Mouse (Mus musculus): ENCODE data around the gene Spata5.
"Not testable (repeated sequence)": the region's sequence is repeated elsewhere in the genome, so short reads cannot be mapped to it uniquely, and the experiment has no call there.

Spata5 gene

DNA sequence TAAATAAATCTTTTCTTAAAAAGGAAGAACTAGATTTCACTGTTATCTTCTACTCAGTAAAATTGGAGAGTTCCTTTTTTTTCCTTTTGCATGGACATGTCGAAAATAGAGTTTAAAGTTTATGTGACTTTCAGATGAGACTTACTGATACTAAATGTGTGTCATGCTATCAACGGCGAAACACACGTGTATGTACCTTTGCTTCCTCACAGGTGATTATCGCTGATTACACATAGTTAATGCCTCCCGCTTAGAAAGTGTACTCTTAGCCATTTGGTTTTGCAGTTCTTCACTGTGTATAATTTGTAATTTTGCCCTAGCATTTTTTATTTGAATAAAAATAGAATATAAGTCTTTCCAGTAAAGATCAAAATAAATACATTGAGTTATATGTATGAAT, 146.4 kb downstream of the Spata5 start:
- intact Hi-C loops (cut with DNase I): no loop called here

DNA sequence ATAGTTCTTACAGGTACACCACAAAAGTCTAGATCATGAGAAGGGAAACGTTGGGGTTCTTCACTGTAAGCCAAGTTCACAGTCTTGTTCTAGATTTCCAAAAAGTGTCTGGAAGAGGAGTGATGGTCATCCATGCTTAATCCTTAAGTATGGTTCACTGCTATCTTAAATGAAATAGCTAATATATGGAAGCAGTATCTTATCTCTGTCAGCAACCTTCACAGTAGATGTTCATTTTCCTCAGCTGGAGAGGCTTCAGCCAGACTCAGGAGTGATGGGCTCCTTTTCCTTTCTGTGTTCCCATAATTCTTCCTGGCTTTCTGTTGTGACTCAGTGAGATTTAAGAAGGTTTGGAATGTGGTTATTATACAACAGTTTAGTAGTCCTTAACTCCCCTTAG, 147.8 kb downstream of the Spata5 start:
- intact Hi-C loops (cut with DNase I): no loop called here

DNA sequence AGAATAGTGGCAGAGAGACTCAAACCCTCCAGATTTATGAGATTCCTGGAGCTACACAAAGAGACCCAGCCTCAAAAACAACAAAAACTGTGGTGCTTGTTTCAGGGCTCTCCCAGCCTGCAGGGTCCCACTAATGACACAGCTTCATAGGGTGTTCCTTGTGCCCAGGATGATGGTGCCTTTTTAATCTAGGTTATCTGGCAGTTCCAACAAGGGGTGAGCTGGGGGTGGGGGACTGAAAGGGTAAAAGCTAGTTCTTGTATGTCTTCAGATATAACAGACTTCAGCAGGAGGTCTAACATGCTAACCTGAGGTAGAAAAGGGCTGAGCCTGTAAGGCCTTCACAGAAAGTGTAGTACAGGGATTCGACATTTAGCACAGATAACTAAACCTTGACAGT, 149.1 kb downstream of the Spata5 start:
- intact Hi-C loops (cut with DNase I): no loop called here

DNA sequence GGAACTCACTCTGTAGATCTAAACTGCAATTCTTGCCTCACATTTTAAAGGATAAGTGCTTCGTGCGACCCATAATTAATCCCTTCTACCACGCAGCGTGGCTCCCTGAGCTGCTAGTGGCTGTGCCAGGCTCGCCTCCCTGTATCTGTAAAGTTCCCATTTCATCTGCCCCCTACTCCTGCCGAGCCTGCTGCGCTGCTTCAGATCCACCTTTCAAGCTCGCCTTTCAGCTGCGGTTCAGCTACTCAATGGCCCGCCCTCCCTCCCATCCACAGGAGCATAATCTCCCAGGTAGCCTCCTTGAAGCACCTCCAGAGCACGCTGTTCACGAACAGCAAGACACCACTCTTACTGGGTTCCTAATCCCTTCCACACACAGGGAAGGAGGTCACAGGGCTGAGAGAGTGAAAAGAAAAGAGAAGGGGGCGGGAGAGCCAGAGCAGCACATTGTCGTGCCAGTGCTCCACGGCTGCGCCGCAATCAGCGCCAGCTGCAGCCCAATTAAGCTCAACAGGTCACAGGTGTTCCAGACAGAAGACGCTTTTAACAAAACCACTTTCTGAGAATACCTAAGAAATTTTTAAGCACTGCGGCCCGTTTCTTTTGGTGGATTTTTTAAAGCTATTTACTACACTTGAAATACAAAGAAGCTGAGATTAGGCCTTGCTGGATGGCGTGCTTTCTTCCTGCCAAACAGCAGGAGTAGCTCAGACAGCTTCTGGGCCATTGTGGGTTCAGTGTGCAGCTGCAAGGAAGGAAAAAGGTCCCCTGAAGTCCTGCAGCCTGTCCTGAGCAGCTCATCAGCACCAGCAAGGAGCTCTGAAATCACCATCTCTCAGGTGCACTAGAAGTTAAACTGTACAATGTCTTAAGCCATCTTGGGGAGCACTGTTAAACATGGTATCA, 150.2 kb downstream of the Spata5 start:
- intact Hi-C loops (cut with DNase I): no loop called here

GRCm38 (mm10) chr3:37571633-37572032, 151.9 kb downstream of the Spata5 start:
- intact Hi-C loops (cut with DNase I): no loop called here

GRCm38 (mm10) chr3:37572066-37572465, 152.4 kb downstream of the Spata5 start:
- intact Hi-C loops (cut with DNase I): no loop called here

- intact Hi-C loops (cut with DNase I): no loop called here
Observed at GRCm38 (mm10) chr3:37576840-37577239, 157.1 kb downstream of the Spata5 start.

- intact Hi-C loops (cut with DNase I): no loop called here
Observed at GRCm38 (mm10) chr3:37577706-37578105, 158.0 kb downstream of the Spata5 start.

- intact Hi-C loops (cut with DNase I): no loop called here
Observed at GRCm38 (mm10) chr3:37584576-37584975, 164.9 kb downstream of the Spata5 start.

DNA sequence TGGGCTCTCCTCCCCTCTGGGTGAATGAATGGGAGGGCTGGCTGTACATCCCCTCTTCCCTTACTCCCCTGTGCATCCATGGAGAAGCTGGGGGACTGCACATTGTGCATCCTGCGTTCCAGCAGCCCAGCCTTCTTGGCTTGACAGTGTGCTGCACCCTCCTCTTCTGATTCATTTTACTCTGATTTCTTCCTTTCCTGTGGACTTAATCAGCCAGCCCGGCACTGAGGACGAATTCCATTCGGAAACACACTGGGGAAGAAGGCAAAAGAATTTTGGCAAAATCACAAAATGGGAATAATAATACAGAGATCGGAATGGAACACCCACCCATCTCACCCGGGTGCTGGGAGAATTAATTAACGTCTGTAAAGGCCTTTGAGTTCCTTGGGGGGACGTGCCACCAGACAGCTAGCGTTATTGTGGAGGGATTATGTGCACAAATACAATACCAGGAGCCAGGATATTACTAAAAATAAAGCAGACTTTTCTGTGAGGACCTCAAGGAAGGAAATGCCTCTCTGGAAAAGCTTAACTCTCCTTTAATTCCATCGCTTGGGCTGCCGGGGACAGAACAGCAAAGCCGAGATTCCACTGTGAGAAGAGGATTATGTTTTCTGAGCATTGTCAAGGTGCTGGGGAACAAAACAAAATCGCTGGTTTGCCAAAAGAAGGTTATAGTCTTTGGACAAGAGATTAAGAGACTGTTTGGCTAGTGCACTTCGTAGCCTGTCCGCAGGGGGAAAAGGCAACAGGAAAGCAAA, 166.5 kb downstream of the Spata5 start:
- intact Hi-C loops (cut with DNase I): no loop called here

GRCm38 (mm10) chr3:37586731-37587578, 167.3 kb downstream of the Spata5 start:
- intact Hi-C loops (cut with DNase I): no loop called here

GRCm38 (mm10) chr3:37595721-37596120, 176.0 kb downstream of the Spata5 start:
- intact Hi-C loops (cut with DNase I): no loop called here

DNA sequence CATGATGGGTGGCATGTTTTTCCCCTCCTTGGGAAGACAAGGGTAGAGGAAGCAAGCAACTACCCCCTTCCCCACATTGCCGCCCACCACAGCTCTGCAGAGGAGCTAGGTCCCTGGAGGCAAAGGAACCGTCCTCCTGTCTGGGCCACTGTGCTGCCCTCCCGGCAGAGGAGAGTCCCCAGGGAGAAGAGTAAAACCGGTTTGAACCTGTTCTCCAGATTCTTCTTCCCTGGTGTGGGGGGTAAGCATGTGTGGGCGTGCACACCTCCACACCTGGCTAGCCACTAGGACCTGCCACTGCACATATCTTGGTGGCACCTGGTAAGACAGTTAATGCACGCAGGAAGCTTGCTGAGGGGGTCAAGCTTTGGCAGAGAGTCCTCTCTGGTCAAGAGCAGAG, 176.8 kb downstream of the Spata5 start:
- intact Hi-C loops (cut with DNase I): no loop called here

- intact Hi-C loops (cut with DNase I): no loop called here
Observed at GRCm38 (mm10) chr3:37597200-37597599, 177.5 kb downstream of the Spata5 start.

DNA sequence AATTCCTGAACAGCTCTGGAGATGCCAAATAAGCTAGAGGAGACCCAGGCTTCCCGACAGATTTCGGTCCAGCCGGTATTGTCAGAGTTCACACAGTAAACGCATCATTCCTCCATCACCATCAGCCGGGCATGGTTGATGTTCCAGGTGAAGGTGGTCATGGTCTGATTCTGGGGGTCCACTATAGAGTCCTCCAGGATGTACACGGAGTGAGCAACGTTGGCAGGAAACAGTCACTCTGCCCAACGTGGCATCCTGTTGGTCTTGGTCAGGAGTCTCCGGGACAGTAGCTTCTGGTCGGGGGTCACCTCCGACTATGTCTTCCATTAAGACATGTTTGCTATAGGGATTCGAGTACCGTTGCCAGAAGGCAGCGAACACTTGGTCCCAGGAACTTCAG, 179.9 kb downstream of the Spata5 start:
- intact Hi-C loops (cut with DNase I): not testable (repeated sequence)

DNA sequence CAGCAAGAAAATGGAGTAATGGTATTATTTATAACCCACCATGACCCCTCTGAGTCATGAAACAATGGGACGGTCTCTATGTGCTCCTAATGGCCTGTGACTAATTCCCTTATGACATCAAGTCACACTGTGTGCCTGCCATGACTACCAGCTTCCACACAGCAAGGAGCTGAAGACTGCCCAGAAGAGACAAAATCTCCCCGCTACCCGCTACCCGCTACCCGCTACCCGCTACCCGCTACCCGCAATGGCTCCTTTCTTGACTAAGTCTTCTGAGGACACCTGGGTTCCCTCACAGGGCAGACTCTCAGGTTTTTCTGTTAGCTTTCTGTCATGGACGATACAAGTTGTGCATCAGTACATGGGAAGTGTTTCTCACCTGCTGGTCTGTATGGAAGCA, 182.7 kb downstream of the Spata5 start:
- intact Hi-C loops (cut with DNase I): no loop called here

DNA sequence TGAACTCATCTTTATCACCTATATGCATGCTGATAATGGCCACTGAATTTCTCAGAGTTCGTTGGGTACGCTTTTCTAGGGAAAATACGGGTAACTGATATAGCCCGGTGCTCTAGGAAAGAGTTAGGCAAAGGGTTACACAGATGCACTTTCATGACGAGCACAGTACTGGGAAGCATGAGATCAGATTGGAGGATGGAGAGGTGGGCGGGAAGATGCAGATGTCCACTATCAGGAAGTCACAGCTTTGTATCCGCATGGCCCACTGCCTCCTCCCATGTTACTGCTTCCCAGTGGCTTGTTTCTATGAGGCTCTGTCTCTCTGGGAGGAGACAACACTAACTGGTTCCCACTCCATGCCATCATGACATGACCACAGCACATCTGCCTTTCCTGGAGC, 183.2 kb downstream of the Spata5 start:
- intact Hi-C loops (cut with DNase I): no loop called here

GRCm38 (mm10) chr3:37603541-37603940, 183.8 kb downstream of the Spata5 start:
- intact Hi-C loops (cut with DNase I): no loop called here

GRCm38 (mm10) chr3:37604976-37605875, 185.5 kb downstream of the Spata5 start:
- intact Hi-C loops (cut with DNase I): no loop called here

DNA sequence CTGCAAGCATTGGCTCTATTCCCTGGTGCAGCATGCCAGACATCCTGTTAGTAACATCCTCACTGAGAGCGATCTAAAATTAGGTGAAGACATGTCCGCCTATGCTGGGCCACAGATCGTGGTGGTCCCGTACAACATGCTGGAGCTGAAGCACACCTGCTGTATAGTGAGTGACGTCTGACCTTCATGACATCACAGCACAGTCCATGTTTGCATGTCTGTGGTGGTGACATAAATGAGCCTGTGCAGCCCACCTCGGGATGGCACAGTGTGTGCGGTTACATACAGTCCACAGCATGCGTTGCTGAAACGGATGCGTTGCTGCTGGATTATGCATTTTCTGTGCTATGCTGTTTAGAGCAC, 186.2 kb downstream of the Spata5 start:
- intact Hi-C loops (cut with DNase I): no loop called here

DNA sequence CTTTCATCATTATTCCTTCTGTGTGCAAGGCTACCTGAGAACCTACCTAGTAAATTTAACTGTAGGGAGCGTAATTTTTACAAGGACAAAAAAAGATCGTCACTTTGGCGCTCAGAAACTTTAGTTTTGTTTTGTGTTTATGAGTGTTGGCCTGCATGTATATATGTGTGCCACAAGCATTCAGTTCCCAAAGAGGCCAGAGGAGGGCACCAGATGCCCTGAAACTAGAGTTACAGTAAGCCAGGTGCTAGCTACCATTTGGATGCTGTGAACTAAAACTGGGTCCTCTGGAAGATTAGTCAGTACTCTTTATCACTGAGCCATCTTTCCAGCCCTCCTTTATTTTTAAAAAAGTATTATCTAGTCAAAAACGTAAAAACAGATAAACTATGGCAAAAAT, 189.2 kb downstream of the Spata5 start:
- intact Hi-C loops (cut with DNase I): no loop called here

Data from adrenal gland (tissue).